Mouse (Mus musculus) WW6 (cell line): ENCODE data around the gene Il3.
A peak's percentile ranks its signal among the peaks of the same experiment; 100 is the strongest.

ENCODE experiments used
- DNase-seq: peaks from one replicate; pipeline ENCODE4 v3.0.0-alpha.2; 2013; ENCODE audit warnings: low read depth, low spot score

Il3 gene

GRCm38 (mm10) chr11:54287821-54288453, 20.9 kb upstream of the Il3 start:
- DNase-seq, result no peak

GRCm38 (mm10) chr11:54271437-54271949, 4.4 kb upstream of the Il3 start:
- no peak for DNase-seq

- no peak for DNase-seq
Measured at GRCm38 (mm10) chr11:54269191-54269896, 2.3 kb upstream of the Il3 start.

GRCm38 (mm10) chr11:54264542-54264941, 2.5 kb downstream of the Il3 start:
- peak; percentile 31 for DNase-seq

- DNase-seq, result peak; percentile 33
Measured at GRCm38 (mm10) chr11:54263405-54264031, 3.6 kb downstream of the Il3 start.

GRCm38 (mm10) chr11:54256624-54257376, 10.3 kb downstream of the Il3 start:
- DNase-seq, result peak; percentile 14

- no peak for DNase-seq
Measured at GRCm38 (mm10) chr11:54254114-54254513, 13.0 kb downstream of the Il3 start.

- DNase-seq, result no peak
Measured at GRCm38 (mm10) chr11:54250575-54250974, 16.5 kb downstream of the Il3 start.

- DNase-seq, result no peak
Measured at GRCm38 (mm10) chr11:54249748-54250147, 17.3 kb downstream of the Il3 start.

GRCm38 (mm10) chr11:54248940-54249717, 17.9 kb downstream of the Il3 start, which contains the start of gene Csf2:
Csf2 (minus strand) TSS chr11:54249667.
- DNase-seq, result no peak

- DNase-seq, result no peak
Measured at GRCm38 (mm10) chr11:54247251-54247950, 19.7 kb downstream of the Il3 start.

- no peak for DNase-seq
Measured at GRCm38 (mm10) chr11:54244465-54244864, 22.6 kb downstream of the Il3 start.

- no peak for DNase-seq
Measured at GRCm38 (mm10) chr11:54242494-54242893, 24.6 kb downstream of the Il3 start.

GRCm38 (mm10) chr11:54236939-54237338, 30.1 kb downstream of the Il3 start:
- DNase-seq, result no peak

GRCm38 (mm10) chr11:54227478-54227877, 39.6 kb downstream of the Il3 start:
- DNase-seq, result no peak

- DNase-seq, result no peak
Measured at GRCm38 (mm10) chr11:54224475-54224986, 42.5 kb downstream of the Il3 start.

GRCm38 (mm10) chr11:54223637-54224474, 43.2 kb downstream of the Il3 start:
- DNase-seq, result no peak

GRCm38 (mm10) chr11:54219903-54220740, 47.0 kb downstream of the Il3 start:
- no peak for DNase-seq
